Mouse (Mus musculus): Measurements from ENCODE around the gene Bcl2. TPM values are rescaled to one million over a fixed set of nuclear protein-coding genes. Genes with fewer than 3 reads are reported as not detected.

Bcl2 gene
- polyA plus RNA-seq, 1 experiment: 4.7 TPM

- no peak overlapping the region for H3K27ac ChIP-seq (ENCODE audit: insufficient read depth, low read length)
- TF ChIP-seq POLR2A (IDR thresholded peaks at IDR 0.05; ENCODE audit: extremely low read depth, insufficient read depth, low read length) (no peak), CTCF (IDR thresholded peaks at IDR 0.05; ENCODE audit: extremely low read depth, insufficient read depth, low read length) (no peak)
- H3K4me3 ChIP-seq (ENCODE audit: insufficient read depth, low read length): no peak overlapping the region
- H3K4me1 ChIP-seq (ENCODE audit: control insufficient read depth, insufficient read depth, low read length): no peaks in the 10 kb centered on the region
These were observed 143.7 kb downstream of the Bcl2 start for GRCm38 (mm10) chr1:106570366-106570765.

- Histone ChIP-seq H3K4me3 (ENCODE audit: insufficient read depth, low read length) (no peak overlapping the region), H3K4me1 (ENCODE audit: control insufficient read depth, insufficient read depth, low read length) (no peaks in the 10 kb centered on the region), H3K27ac (ENCODE audit: insufficient read depth, low read length) (no peak overlapping the region)
- TF ChIP-seq CTCF (IDR thresholded peaks at IDR 0.05; ENCODE audit: extremely low read depth, insufficient read depth, low read length): no peak
- no peak for TF ChIP-seq POLR2A (IDR thresholded peaks at IDR 0.05; ENCODE audit: extremely low read depth, insufficient read depth, low read length)
These were observed 144.4 kb downstream of the Bcl2 start for GRCm38 (mm10) chr1:106569674-106570073.

DNA sequence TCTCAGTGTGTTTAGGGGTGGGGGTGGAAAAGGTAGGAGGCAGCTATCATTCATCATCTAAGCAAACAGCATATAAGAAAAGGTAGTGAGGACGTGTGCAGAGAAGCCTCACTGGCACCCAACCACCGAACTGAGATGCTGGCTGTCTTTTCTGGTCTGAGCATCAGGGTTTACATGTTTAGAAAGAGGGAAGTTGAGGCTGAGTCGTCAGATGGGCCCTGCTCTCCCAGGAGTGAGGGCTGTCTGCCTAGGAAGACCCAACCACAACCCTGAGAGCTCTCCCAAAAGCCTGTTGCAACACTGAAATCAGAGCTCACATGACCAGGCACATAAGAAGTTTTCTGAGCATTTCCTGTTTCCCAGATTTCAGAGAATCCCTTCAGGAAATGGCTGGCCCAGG lies 145.2 kb downstream of the Bcl2 start:
- TF ChIP-seq POLR2A (IDR thresholded peaks at IDR 0.05; ENCODE audit: extremely low read depth, insufficient read depth, low read length): no peak
- TF ChIP-seq CTCF (IDR thresholded peaks at IDR 0.05; ENCODE audit: extremely low read depth, insufficient read depth, low read length): no peak

GRCm38 (mm10) chr1:106567506-106567905 lies 146.6 kb downstream of the Bcl2 start:
- H3K4me3 ChIP-seq (ENCODE audit: insufficient read depth, low read length): no peak overlapping the region
- no peak for TF ChIP-seq CTCF (IDR thresholded peaks at IDR 0.05; ENCODE audit: extremely low read depth, insufficient read depth, low read length)
- TF ChIP-seq POLR2A (IDR thresholded peaks at IDR 0.05; ENCODE audit: extremely low read depth, insufficient read depth, low read length): no peak
- no peaks in the 10 kb centered on the region for H3K4me1 ChIP-seq (ENCODE audit: control insufficient read depth, insufficient read depth, low read length)
- no peak overlapping the region for H3K27ac ChIP-seq (ENCODE audit: insufficient read depth, low read length)

More for the DNA sequence above, 145.2 kb downstream of the Bcl2 start:
- Histone ChIP-seq H3K27ac (ENCODE audit: insufficient read depth, low read length) (no peak overlapping the region), H3K4me3 (ENCODE audit: insufficient read depth, low read length) (no peak overlapping the region), H3K4me1 (ENCODE audit: control insufficient read depth, insufficient read depth, low read length) (no peaks in the 10 kb centered on the region)

DNA sequence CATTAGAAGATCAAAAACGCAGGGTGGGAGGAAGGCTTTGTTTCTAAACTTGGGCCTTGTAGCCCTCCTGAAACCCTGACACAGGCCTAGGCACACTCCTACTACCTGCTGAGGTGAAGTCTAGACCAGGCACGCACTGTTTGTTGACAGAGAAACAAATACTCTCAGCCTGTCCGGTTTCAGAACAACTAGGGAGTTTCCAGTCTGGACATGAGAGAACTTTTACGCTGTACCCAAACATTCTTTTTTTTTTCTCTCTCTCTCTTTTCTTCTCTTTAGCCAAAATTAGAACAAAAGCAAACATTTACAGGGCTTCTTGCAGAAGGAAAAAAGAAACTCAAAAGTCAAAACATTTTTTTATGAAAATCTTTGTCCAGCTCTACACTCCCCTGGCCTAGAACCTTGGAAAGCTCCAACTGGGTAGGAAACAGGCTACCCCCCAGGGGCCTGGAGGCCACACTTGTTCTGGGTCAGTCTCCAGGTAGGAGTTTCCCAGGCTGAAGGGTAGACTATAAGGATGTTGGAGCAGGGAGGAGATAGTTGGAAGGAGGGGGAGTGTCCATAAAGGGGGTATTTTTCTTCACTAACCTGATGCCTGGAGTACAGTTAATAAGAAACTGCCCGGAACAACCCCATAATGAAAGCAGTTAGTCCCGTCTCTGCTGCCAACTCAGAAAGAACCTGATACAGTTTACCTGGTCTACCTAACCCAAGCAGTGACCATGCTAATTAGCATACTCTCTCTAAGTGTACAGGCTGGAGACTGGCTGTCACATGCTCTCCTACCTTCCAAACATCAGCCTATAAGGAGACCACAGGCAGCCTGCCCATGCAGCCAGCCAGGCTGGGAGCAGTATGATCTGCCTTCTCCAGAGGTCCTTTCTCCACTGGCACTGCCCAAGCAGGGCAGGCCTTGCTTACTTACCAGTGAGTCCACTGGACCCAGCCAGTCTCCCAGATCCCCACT lies 147.7 kb downstream of the Bcl2 start:
- no peak for TF ChIP-seq CTCF (IDR thresholded peaks at IDR 0.05; ENCODE audit: extremely low read depth, insufficient read depth, low read length)
- no peak for TF ChIP-seq POLR2A (IDR thresholded peaks at IDR 0.05; ENCODE audit: extremely low read depth, insufficient read depth, low read length)
- Histone ChIP-seq H3K4me1 (ENCODE audit: control insufficient read depth, insufficient read depth, low read length) (no peaks in the 10 kb centered on the region), H3K27ac (ENCODE audit: insufficient read depth, low read length) (no peak overlapping the region), H3K4me3 (ENCODE audit: insufficient read depth, low read length) (no peak overlapping the region)

GRCm38 (mm10) chr1:106565238-106565637 lies 148.8 kb downstream of the Bcl2 start:
- Histone ChIP-seq H3K4me1 (ENCODE audit: control insufficient read depth, insufficient read depth, low read length) (no peaks in the 10 kb centered on the region), H3K4me3 (ENCODE audit: insufficient read depth, low read length) (no peak overlapping the region), H3K27ac (ENCODE audit: insufficient read depth, low read length) (no peak overlapping the region)
- no peak for TF ChIP-seq CTCF (IDR thresholded peaks at IDR 0.05; ENCODE audit: extremely low read depth, insufficient read depth, low read length)
- TF ChIP-seq POLR2A (IDR thresholded peaks at IDR 0.05; ENCODE audit: extremely low read depth, insufficient read depth, low read length): no peak

DNA sequence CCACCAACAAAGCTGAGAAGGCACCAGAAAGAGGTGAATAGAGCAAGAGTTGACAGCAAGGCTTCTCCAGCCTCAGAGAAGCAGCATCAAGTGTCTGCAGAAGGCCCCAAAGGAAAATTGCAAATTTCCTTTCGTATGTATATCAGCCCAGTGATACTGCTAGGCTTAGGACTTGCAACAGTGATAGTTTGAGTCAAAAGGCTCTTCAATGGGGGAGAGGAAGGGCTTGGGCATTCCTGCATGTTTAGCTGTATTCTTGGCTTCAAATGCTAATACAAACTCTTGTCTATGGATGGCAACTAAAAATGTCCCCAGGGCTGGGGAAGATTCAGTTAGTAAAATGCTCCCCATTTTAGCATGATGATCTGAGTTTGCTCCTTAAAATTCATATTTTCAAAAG lies 149.6 kb downstream of the Bcl2 start:
- no peak overlapping the region for H3K27ac ChIP-seq (ENCODE audit: insufficient read depth, low read length)
- no peaks in the 10 kb centered on the region for H3K4me1 ChIP-seq (ENCODE audit: control insufficient read depth, insufficient read depth, low read length)
- TF ChIP-seq CTCF (IDR thresholded peaks at IDR 0.05; ENCODE audit: extremely low read depth, insufficient read depth, low read length): no peak
- TF ChIP-seq POLR2A (IDR thresholded peaks at IDR 0.05; ENCODE audit: extremely low read depth, insufficient read depth, low read length): no peak
- H3K4me3 ChIP-seq (ENCODE audit: insufficient read depth, low read length): no peak overlapping the region

GRCm38 (mm10) chr1:106562751-106563150 lies 151.3 kb downstream of the Bcl2 start:
- H3K4me1 ChIP-seq (ENCODE audit: control insufficient read depth, insufficient read depth, low read length): no peaks in the 10 kb centered on the region
- TF ChIP-seq POLR2A (IDR thresholded peaks at IDR 0.05; ENCODE audit: extremely low read depth, insufficient read depth, low read length): no peak
- no peak for TF ChIP-seq CTCF (IDR thresholded peaks at IDR 0.05; ENCODE audit: extremely low read depth, insufficient read depth, low read length)
- H3K4me3 ChIP-seq (ENCODE audit: insufficient read depth, low read length): no peak overlapping the region
- H3K27ac ChIP-seq (ENCODE audit: insufficient read depth, low read length): no peak overlapping the region

DNA sequence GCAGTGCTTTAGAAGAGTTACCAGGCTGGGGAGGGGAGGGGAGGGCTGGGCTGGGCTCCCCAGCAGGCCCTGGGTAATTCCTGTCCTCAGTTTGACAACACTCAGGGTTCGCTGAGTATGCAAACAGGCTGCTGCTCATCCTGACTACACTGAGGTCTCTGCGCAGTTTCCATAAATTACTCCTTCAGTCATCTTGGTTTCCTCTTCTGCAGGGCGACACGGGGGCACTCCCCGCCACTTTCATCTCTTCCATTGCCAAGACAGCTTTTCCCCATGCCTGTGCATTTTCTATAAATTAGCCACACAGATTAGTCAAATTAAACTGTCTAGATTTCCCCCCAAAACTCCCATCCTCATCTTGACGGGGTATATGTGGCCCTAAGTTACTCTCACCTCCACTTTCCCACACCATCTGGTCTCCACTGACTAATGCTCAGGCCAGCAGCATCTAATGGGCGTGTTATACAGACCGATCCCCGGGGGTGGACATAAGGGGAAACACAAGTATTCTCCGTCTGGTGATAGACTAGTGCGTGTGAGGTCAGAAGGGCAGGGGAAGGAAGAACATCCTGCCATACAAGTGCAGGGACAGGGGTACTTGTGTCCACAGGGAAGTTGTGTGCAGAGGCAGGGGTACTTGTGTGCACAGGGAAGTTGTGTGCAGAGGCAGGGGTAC lies 152.9 kb downstream of the Bcl2 start:
- TF ChIP-seq CTCF (IDR thresholded peaks at IDR 0.05; ENCODE audit: extremely low read depth, insufficient read depth, low read length) (no peak), POLR2A (IDR thresholded peaks at IDR 0.05; ENCODE audit: extremely low read depth, insufficient read depth, low read length) (no peak)
- no peak overlapping the region for H3K27ac ChIP-seq (ENCODE audit: insufficient read depth, low read length)
- no peaks in the 10 kb centered on the region for H3K4me1 ChIP-seq (ENCODE audit: control insufficient read depth, insufficient read depth, low read length)
- no peak overlapping the region for H3K4me3 ChIP-seq (ENCODE audit: insufficient read depth, low read length)
